Mouse (Mus musculus) forebrain, embryonic 14.5 days (tissue): ENCODE measurements at regions not wholly inside any gene's neighbourhood (a gene's known extent, or its start where the extent isn't known, plus 50 kb on each side); places are given as distances from the start of the nearest gene placed in this dataset.

ENCODE experiments used
- ATAC-seq: fragments of 200-750 bp; cut with Nextera tagmentation; 2 replicates; pipeline ENCODE4 v1.8.0; 2017; ENCODE audit warnings: mild to moderate bottlenecking, moderate library complexity
- DNase-seq: peaks from one replicate; pipeline ENCODE4 v3.0.0-alpha.2; 2015; ENCODE audit warnings: low spot score
- H3K27ac ChIP-seq: fragments of 300-500 bp; sonication (generic); 2 replicates; pipeline ENCODE4 v1.5.1; 2014; ENCODE audit warnings: low read depth, mild to moderate bottlenecking, control low read depth, low read length, moderate library complexity
- H3K27me3 ChIP-seq: fragments of 300-500 bp; sonication (generic); replicated peaks from 2 replicates; pipeline ENCODE4 v1.6.1; 2014; ENCODE audit warnings: low read length, control low read depth, mixed read lengths; ENCODE audit not compliant: control insufficient read depth, insufficient read depth
- H3K36me3 ChIP-seq: fragments of 300-500 bp; sonication (generic); 2 replicates; pipeline ENCODE4 v1.6.1; 2014; ENCODE audit warnings: low read length, control low read depth; ENCODE audit not compliant: control insufficient read depth, insufficient read depth
- H3K4me1 ChIP-seq: fragments of 300-500 bp; sonication (generic); 2 replicates; pipeline ENCODE4 v1.6.1; 2014; ENCODE audit warnings: antibody characterized with exemption, low read length, control low read depth; ENCODE audit not compliant: control insufficient read depth, insufficient read depth
- H3K4me2 ChIP-seq: fragments of 300-500 bp; sonication (generic); 2 replicates; pipeline ENCODE4 v1.6.1; 2014; ENCODE audit warnings: mild to moderate bottlenecking, control low read depth, low read length
- H3K4me3 ChIP-seq: fragments of 300-500 bp; sonication (generic); 2 replicates; pipeline ENCODE4 v1.5.1; 2014; ENCODE audit warnings: low read depth, low read length, control low read depth
- H3K9ac ChIP-seq: fragments of 300-500 bp; sonication (generic); 2 replicates; pipeline ENCODE4 v1.6.1; 2014; ENCODE audit warnings: mild to moderate bottlenecking, low read length, control low read depth, moderate library complexity
- H3K9me3 ChIP-seq: fragments of 300-500 bp; sonication (generic); replicated peaks from 2 replicates; pipeline ENCODE4 v1.6.1; 2016; ENCODE audit warnings: low read length, control low read depth, mixed read lengths; ENCODE audit not compliant: control insufficient read depth
- WGBS: fragments of 180-500 bp; shearing (Covaris S2); extraction: QIAGEN DNeasy Blood & Tissue Kit; methylation state at CpG from one replicate; pipeline ENCODE4 v1.1.7; 2014; 5-methylcytosine and 5-hydroxymethylcytosine counted together

DNA sequence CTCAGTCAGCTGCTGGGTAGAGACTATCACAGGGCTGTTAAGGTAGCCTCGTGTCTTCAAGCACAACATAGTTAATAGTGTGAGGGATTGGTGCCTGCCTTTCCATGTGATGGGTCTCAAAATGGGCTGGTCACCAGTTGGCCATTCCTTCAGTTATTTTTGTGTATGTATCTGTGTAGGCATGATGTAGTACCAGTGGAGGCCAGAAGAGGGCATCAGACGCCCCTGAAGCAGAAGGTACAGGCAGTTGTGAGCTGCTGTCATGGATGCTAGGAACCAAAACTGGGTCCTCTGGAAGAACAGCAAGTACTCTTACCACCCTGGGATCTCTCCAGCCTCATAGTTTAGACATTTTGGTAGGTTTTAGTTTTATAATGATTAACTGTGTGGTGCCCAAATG lies 228.9 kb upstream of the 1700056E22Rik start:
- Histone ChIP-seq H3K27ac (no peak overlapping the region), H3K36me3 (no peaks in the 10 kb centered on the region), H3K4me2 (no peak overlapping the region), H3K9me3 (0 out of 2 replicates have a peak, but pooled peaks cover 6% of the 10 kb centered on the region), H3K4me3 (no peak overlapping the region), H3K4me1 (no peaks in the 10 kb centered on the region), H3K27me3 (no peaks in the 10 kb centered on the region), H3K9ac (no peak overlapping the region)
- ATAC-seq (no peak), DNase-seq (no peak)
- WGBS = 69% methylated on average over 2 of the region's 2 CpGs

DNA sequence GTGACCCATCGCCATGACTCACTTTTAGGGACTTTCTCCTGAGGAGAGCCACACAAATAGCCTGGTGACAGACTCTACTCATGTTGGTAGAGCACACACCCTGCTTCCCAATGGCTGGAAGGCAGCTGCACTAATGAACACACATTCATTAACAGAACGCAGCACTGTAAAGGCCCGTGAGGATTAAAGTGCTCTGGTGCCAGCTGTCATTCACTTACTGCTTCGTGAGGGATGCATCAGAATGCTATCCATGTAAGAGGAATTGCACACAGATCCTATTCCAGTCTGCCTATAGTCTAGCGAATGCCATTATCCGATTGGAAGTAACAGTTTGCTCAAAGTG lies 227.3 kb upstream of the 1700056E22Rik start:
- Histone ChIP-seq H3K9ac (no peak overlapping the region), H3K27ac (no peak overlapping the region), H3K36me3 (no peaks in the 10 kb centered on the region), H3K27me3 (no peaks in the 10 kb centered on the region), H3K9me3 (0 out of 2 replicates have a peak, but pooled peaks cover 6% of the 10 kb centered on the region), H3K4me1 (no peaks in the 10 kb centered on the region), H3K4me2 (no peak overlapping the region), H3K4me3 (no peak overlapping the region)
- ATAC-seq (no peak), DNase-seq (no peak)
- 73% methylated on average over 6 of the region's 6 CpGs for WGBS

DNA sequence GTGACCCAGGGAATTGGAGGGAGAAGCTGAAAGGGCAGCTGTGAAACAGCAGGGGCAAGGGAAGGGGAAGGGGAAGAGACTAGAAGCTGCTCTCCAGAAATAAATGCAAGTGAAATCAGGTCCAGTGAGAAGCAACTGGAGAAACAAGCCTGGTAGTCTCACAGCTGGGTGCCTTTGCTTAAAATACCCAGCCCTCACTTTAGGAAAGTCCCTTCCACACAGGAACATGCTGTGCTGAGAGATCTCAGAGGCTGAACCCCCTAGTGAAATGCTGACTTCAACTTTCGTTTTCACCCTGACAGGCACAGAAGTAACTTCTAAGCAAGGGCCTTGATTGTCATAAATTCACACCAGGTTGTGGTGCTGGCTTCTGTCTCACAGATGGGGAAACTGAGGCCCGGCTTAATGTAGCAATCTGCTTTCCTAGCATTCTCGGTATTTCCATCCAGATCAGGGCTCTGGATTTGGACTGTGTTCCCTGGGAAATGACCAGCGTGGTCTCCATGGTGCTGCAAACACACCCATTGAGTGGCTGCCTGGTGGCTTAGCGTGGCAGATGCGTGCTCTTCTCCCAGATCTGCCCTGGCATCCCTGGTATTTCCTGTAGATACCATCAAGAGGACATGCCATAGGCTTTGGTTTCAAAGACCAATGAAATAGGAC lies 226.8 kb upstream of the 1700056E22Rik start:
- no peak overlapping the region for H3K4me3 ChIP-seq
- WGBS = 82% methylated on average over 6 of the region's 6 CpGs
- H3K4me2 ChIP-seq = no peak overlapping the region
- ATAC-seq = no peak
- H3K9me3 ChIP-seq = 0 out of 2 replicates have a peak, but pooled peaks cover 6% of the 10 kb centered on the region
- H3K27me3 ChIP-seq = no peaks in the 10 kb centered on the region
- no peak overlapping the region for H3K27ac ChIP-seq
- no peaks in the 10 kb centered on the region for H3K36me3 ChIP-seq
- DNase-seq = no peak
- H3K9ac ChIP-seq = no peak overlapping the region
- H3K4me1 ChIP-seq = no peaks in the 10 kb centered on the region

DNA sequence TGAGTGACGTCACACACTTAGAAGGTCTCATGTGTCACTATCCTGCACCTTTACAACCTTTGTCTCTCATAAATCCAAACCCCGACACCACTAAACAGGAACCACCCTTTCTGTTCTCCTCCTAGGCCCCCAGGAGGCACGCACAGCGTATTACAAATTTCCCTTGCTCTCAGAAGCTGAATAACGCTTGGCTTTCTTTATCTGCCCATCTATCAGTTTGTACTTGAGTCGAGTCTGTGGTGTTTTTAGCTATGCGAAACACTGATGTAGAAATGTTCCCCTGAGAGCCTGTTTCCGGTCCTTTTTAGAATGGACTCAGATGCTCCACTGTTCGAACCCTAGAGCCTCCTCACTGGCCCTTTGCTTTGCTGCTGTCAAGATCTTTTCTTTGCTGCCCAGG lies 225.8 kb upstream of the 1700056E22Rik start:
- ATAC-seq (no peak), DNase-seq (no peak)
- no peak overlapping the region for H3K4me2 ChIP-seq
- H3K9ac ChIP-seq = no peak overlapping the region
- H3K4me3 ChIP-seq = no peak overlapping the region
- no peaks in the 10 kb centered on the region for H3K27me3 ChIP-seq
- 0 out of 2 replicates have a peak, but pooled peaks cover 6% of the 10 kb centered on the region for H3K9me3 ChIP-seq
- no peaks in the 10 kb centered on the region for H3K36me3 ChIP-seq
- no peaks in the 10 kb centered on the region for H3K4me1 ChIP-seq
- whole genome bisulfite sequencing = 93% methylated on average over 9 of the region's 9 CpGs
- no peak overlapping the region for H3K27ac ChIP-seq

DNA sequence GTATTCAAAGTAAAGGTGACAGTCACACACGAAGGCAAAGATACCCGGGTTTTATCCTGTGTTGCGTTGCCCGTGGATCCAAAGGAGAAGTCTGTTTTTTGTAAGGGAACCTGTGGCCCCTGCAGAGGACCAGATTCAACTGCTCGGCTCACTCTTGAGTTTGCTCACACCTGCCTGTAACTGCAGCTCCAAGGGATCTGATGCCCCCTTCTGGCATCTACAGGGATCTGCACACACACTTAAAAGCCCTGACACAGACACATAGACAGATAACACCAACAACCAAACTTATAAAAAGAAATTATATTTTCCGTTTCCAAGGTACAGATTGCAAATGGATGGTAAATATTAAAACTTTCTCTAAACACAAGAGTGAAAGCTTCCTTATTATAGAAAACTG lies 223.3 kb upstream of the 1700056E22Rik start:
- Histone ChIP-seq H3K9ac (no peak overlapping the region), H3K36me3 (no peaks in the 10 kb centered on the region), H3K4me1 (no peaks in the 10 kb centered on the region), H3K27ac (no peak overlapping the region), H3K4me2 (no peak overlapping the region), H3K4me3 (no peak overlapping the region), H3K9me3 (no peaks in the 10 kb centered on the region), H3K27me3 (no peaks in the 10 kb centered on the region)
- 90% methylated on average over 6 of the region's 6 CpGs for WGBS
- ATAC-seq = no peak
- no peak for DNase-seq

DNA sequence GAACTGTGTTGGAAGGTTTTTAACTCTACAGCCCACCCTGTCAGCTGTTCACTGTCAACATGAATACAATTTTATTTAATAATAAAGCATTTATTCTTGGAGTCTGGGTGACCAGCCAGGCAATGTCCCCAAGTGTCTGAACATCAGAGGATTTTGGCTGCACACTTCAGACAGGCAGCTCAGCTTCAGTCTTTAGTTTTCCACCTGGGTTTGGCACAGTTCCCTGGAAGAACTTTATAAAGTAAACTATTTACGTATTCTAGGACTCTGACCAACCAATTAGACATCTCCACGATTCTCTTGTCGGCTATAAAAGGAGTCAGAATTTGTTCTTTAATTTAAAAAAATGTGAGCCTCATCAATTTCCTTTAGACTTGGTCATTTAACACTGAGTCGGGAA lies 220.8 kb upstream of the 1700056E22Rik start:
- DNase-seq = no peak
- H3K27ac ChIP-seq = no peak overlapping the region
- H3K36me3 ChIP-seq = no peaks in the 10 kb centered on the region
- ATAC-seq = no peak
- H3K9me3 ChIP-seq = no peaks in the 10 kb centered on the region
- H3K4me3 ChIP-seq = no peak overlapping the region
- H3K9ac ChIP-seq = no peak overlapping the region
- no peak overlapping the region for H3K4me2 ChIP-seq
- no peaks in the 10 kb centered on the region for H3K4me1 ChIP-seq
- no peaks in the 10 kb centered on the region for H3K27me3 ChIP-seq
- 78% methylated on average over 4 of the region's 4 CpGs for WGBS

DNA sequence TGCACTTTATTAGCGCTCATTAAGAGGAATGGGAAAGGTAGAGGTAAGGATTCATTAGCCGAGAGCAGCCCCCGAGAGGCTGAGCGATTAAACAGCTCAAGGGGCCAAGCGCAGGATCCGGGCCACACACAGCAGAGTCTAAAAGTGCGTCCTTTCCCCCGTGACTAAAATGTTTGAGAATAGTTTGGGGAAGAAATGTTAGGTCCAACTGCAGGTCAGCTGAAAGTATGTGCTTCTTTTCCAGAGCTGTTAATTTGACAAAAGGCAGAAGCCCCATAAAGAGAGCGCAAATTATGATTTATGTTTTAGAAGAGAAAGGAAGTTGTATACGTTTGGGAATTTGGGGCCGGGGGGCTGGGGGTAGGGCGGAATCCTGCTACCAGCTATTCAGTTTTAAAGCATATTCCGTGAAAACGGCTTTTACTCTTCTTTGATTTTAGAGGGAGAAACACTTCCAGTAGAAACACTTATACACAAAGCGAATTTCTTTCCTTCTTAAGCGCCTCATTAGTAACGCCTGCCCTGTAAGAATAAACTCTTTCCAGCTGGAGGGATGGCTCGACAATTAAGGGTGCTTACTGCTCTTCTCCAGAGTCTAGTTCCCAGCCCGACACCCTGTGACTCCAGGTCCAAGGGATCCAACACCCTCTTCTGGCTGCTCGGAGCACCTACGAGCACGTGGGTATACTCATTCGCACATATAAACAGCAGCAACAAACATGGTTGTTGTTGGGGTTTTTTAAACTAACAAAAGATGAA lies 210.8 kb upstream of the 1700056E22Rik start:
- no peaks in the 10 kb centered on the region for H3K27me3 ChIP-seq
- no peak overlapping the region for H3K4me3 ChIP-seq
- H3K9ac ChIP-seq = no peak overlapping the region
- ATAC-seq (no peak), DNase-seq (no peak)
- no peaks in the 10 kb centered on the region for H3K36me3 ChIP-seq
- 57% methylated on average over 23 of the region's 23 CpGs for WGBS
- no peaks in the 10 kb centered on the region for H3K4me1 ChIP-seq
- H3K27ac ChIP-seq = no peak overlapping the region
- no peak overlapping the region for H3K4me2 ChIP-seq
- H3K9me3 ChIP-seq = no peaks in the 10 kb centered on the region

DNA sequence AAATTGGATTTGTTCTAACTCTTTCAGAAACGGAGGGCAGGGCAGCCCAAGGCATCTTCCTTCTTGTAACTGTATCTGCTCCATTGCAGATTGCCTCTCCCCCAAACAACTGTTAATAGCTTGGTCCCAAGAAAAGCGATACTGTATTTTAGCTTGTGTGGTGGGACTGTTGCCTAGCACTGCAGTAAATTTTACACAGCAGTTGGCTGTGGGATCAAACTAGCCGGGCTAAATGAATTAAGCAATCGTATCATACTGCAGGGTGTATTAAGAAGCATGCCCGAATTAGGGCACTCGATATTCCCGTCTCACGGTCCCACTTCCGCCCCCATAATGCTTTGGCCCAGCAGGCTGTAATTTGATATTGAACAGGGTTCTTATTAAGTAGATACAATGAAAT lies 210.2 kb upstream of the 1700056E22Rik start:
- Histone ChIP-seq H3K4me2 (no peak overlapping the region), H3K27ac (no peak overlapping the region), H3K4me1 (no peaks in the 10 kb centered on the region), H3K27me3 (no peaks in the 10 kb centered on the region), H3K9ac (no peak overlapping the region), H3K4me3 (no peak overlapping the region), H3K9me3 (no peaks in the 10 kb centered on the region), H3K36me3 (no peaks in the 10 kb centered on the region)
- no peak for ATAC-seq
- 52% methylated on average over 9 of the region's 9 CpGs for WGBS
- no peak for DNase-seq

DNA sequence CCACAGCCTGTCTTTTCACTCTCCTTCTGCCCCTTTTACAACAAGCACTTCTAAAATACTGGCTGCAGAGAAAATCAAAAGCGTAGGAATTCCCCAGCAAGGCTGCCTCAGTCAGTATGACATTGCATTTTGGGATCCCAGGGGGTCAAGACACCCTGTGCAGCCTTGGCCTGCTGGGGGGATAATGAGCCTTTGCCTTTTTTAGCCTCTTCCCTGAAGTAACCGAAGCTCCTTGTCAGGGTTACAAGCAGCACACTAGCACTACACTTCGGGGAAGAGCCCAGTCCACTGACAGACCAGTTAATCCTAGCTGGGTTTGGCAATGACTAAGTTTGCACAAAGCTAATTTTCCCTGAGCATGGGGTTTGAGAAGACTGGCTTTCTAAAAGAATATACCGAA lies 207.7 kb upstream of the 1700056E22Rik start:
- H3K4me3 ChIP-seq = no peak overlapping the region
- no peaks in the 10 kb centered on the region for H3K27me3 ChIP-seq
- no peaks in the 10 kb centered on the region for H3K4me1 ChIP-seq
- H3K4me2 ChIP-seq = no peak overlapping the region
- no peaks in the 10 kb centered on the region for H3K9me3 ChIP-seq
- no peaks in the 10 kb centered on the region for H3K36me3 ChIP-seq
- DNase-seq = no peak
- WGBS = 52% methylated on average over 4 of the region's 4 CpGs
- H3K9ac ChIP-seq = no peak overlapping the region
- ATAC-seq = no peak
- no peak overlapping the region for H3K27ac ChIP-seq
